Mouse (Mus musculus): ENCODE measurements around the gene Ylpm1.

Ylpm1 gene

GRCm38 (mm10) chr12:85007021-85007420 is 10.9 kb downstream of the Ylpm1 start:
- no peak for DNase-seq (ENCODE audit: low read depth, low spot score)

- no peak for DNase-seq (ENCODE audit: low read depth, low spot score)
These were observed 13.7 kb downstream of the Ylpm1 start for GRCm38 (mm10) chr12:85009776-85010175.

- DNase-seq (ENCODE audit: low read depth, low spot score) = no peak
These were observed 14.4 kb downstream of the Ylpm1 start for GRCm38 (mm10) chr12:85010541-85010940.

GRCm38 (mm10) chr12:85012185-85012584 is 16.1 kb downstream of the Ylpm1 start:
- DNase-seq (ENCODE audit: low read depth, low spot score) = no peak

GRCm38 (mm10) chr12:85022071-85022470 is 25.9 kb downstream of the Ylpm1 start:
- DNase-seq (ENCODE audit: low read depth, low spot score) = peak; percentile 32

GRCm38 (mm10) chr12:85032710-85033109 is 36.6 kb downstream of the Ylpm1 start:
- peak; percentile 44 for DNase-seq (ENCODE audit: low read depth, low spot score)

- DNase-seq (ENCODE audit: low read depth, low spot score) = no peak
These were observed 55.1 kb downstream of the Ylpm1 start for GRCm38 (mm10) chr12:85051218-85051617.

- DNase-seq (ENCODE audit: low read depth, low spot score) = no peak
These were observed 74.9 kb downstream of the Ylpm1 start for GRCm38 (mm10) chr12:85071043-85071442.

- no peak for DNase-seq (ENCODE audit: low read depth, low spot score)
These were observed 81.0 kb downstream of the Ylpm1 start for GRCm38 (mm10) chr12:85077100-85077499.

- DNase-seq (ENCODE audit: low read depth, low spot score) = no peak
These were observed 88.1 kb downstream of the Ylpm1 start for GRCm38 (mm10) chr12:85084257-85084656.

- no peak for DNase-seq (ENCODE audit: low read depth, low spot score)
These were observed 88.8 kb downstream of the Ylpm1 start for GRCm38 (mm10) chr12:85084941-85085340.

- DNase-seq (ENCODE audit: low read depth, low spot score) = no peak
These were observed 91.7 kb downstream of the Ylpm1 start for GRCm38 (mm10) chr12:85087845-85088244.

GRCm38 (mm10) chr12:85091190-85091589 is 95.1 kb downstream of the Ylpm1 start:
- no peak for DNase-seq (ENCODE audit: low read depth, low spot score)

GRCm38 (mm10) chr12:85092214-85092613 is 96.1 kb downstream of the Ylpm1 start:
- peak; percentile 75 for DNase-seq (ENCODE audit: low read depth, low spot score)

GRCm38 (mm10) chr12:85094010-85094409 is 97.9 kb downstream of the Ylpm1 start:
- DNase-seq (ENCODE audit: low read depth, low spot score) = peak; percentile 37

GRCm38 (mm10) chr12:85094706-85095105 is 98.6 kb downstream of the Ylpm1 start:
- no peak for DNase-seq (ENCODE audit: low read depth, low spot score)

GRCm38 (mm10) chr12:85095146-85095545 is 99.0 kb downstream of the Ylpm1 start:
- no peak for DNase-seq (ENCODE audit: low read depth, low spot score)

GRCm38 (mm10) chr12:85095859-85096258 is 99.7 kb downstream of the Ylpm1 start:
- no peak for DNase-seq (ENCODE audit: low read depth, low spot score)

GRCm38 (mm10) chr12:85101001-85101400 is 104.9 kb downstream of the Ylpm1 start:
- DNase-seq (ENCODE audit: low read depth, low spot score) = no peak

- no peak for DNase-seq (ENCODE audit: low read depth, low spot score)
These were observed 105.5 kb downstream of the Ylpm1 start for GRCm38 (mm10) chr12:85101521-85102106.

GRCm38 (mm10) chr12:85103096-85103495 is 107.0 kb downstream of the Ylpm1 start:
- no peak for DNase-seq (ENCODE audit: low read depth, low spot score)

GRCm38 (mm10) chr12:85104789-85105188 is 108.7 kb downstream of the Ylpm1 start:
- no peak for DNase-seq (ENCODE audit: low read depth, low spot score)

- DNase-seq (ENCODE audit: low read depth, low spot score) = peak; percentile 16
These were observed 110.2 kb downstream of the Ylpm1 start for GRCm38 (mm10) chr12:85106292-85106691.

GRCm38 (mm10) chr12:85108643-85109042 is 112.5 kb downstream of the Ylpm1 start:
- no peak for DNase-seq (ENCODE audit: low read depth, low spot score)
